Mouse (Mus musculus) limb, embryonic 11.5 days (tissue): ENCODE results near the gene Frmd4b. TPM values are rescaled to one million over a fixed set of nuclear protein-coding genes. Genes with fewer than 3 reads are reported as not detected.
A peak's percentile ranks its signal among the peaks of the same experiment; 100 is the strongest.

Experiments used
- ATAC-seq: fragments of 200-750 bp; cut with Nextera tagmentation; 2 replicates; pipeline ENCODE4 v1.8.0; 2017; ENCODE audit warnings: low read depth; ENCODE audit not compliant: insufficient number of reproducible peaks, low FRiP score, low TSS enrichment
- DNase-seq: peaks from one replicate; pipeline ENCODE4 v3.0.0-alpha.2; 2015; ENCODE audit warnings: low spot score
- H3K27ac ChIP-seq: fragments of 300-500 bp; sonication (generic); replicated peaks from 2 replicates; pipeline ENCODE4 v1.5.1; 2014; ENCODE audit warnings: low read depth, mild to moderate bottlenecking, low read length
- H3K27me3 ChIP-seq: fragments of 300-500 bp; sonication (generic); 2 replicates; pipeline ENCODE4 v1.6.1; 2014; ENCODE audit warnings: mild to moderate bottlenecking, low read length, mixed read lengths; ENCODE audit not compliant: control insufficient read depth, insufficient read depth
- H3K36me3 ChIP-seq: fragments of 300-500 bp; sonication (generic); 2 replicates; pipeline ENCODE4 v1.6.1; 2014; ENCODE audit warnings: mild to moderate bottlenecking, low read length, moderate library complexity, mixed read lengths; ENCODE audit not compliant: control insufficient read depth, insufficient read depth
- H3K4me1 ChIP-seq: fragments of 300-500 bp; sonication (generic); 2 replicates; pipeline ENCODE4 v1.6.1; 2014; ENCODE audit warnings: low read length, mixed read lengths; ENCODE audit not compliant: control insufficient read depth, insufficient read depth
- H3K4me2 ChIP-seq: fragments of 300-500 bp; sonication (generic); 2 replicates; pipeline ENCODE4 v1.6.1; 2014; ENCODE audit warnings: low read depth, mild to moderate bottlenecking, moderate library complexity; ENCODE audit not compliant: severe bottlenecking
- H3K4me3 ChIP-seq: fragments of 300-500 bp; sonication (generic); 2 replicates; pipeline ENCODE4 v1.5.1; 2014; ENCODE audit warnings: low read depth, low read length
- H3K9ac ChIP-seq: fragments of 300-500 bp; sonication (generic); 2 replicates; pipeline ENCODE4 v1.6.1; 2014; ENCODE audit warnings: mild to moderate bottlenecking, low read length
- H3K9me3 ChIP-seq: fragments of 300-500 bp; sonication (generic); 2 replicates; pipeline ENCODE4 v1.6.1; 2016; ENCODE audit warnings: low read length; ENCODE audit not compliant: control insufficient read depth
- WGBS: fragments of 180-500 bp; shearing (Covaris S2); extraction: QIAGEN DNeasy Blood & Tissue Kit; methylation state at CpG from one replicate; pipeline ENCODE4 v1.1.7; 2014; 5-methylcytosine and 5-hydroxymethylcytosine counted together
- polyA plus RNA-seq: library from polyadenylated mRNA; unstranded; fragments of >200 nt; fragmentation: Nextera tagmentation; extraction: Ambion mirVana; gene quantifications from 2 replicates; pipeline ENCODE4 v1.2.1, GENCODE M21; 2014

Frmd4b gene
- polyA plus RNA-seq, 1 experiment from 2014 or later = 12.3 TPM

DNA sequence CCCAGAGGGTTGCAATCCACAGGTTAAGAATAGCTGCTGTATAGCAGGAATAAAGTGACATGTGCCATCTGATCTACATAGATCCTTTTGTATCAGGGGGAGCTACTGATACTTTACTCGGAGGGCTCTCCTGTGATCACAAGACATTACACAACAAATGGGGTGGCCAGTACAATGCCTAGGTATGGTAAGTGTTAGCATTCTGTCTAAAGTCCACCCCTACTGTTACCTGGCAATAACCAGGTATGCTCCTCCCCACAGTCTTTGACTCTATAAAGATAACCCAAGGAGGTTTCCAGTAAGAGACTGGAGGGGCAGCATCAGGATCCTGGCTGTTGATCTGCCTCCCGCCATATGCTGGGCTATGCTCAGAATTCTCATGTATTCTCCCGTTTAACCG, 219.4 kb downstream of the Frmd4b start:
- Histone ChIP-seq H3K4me3 (no peak overlapping the region), H3K9me3 (no peaks in the 10 kb centered on the region), H3K4me2 (no peak overlapping the region), H3K27ac (no peak overlapping the region), H3K36me3 (no peaks in the 10 kb centered on the region), H3K27me3 (no peaks in the 10 kb centered on the region), H3K4me1 (peaks cover 8% of the 10 kb centered on the region), H3K9ac (no peak overlapping the region)
- ATAC-seq (no peak), DNase-seq (no peak)
- 88% methylated on average over 4 of the region's 4 CpGs for WGBS

DNA sequence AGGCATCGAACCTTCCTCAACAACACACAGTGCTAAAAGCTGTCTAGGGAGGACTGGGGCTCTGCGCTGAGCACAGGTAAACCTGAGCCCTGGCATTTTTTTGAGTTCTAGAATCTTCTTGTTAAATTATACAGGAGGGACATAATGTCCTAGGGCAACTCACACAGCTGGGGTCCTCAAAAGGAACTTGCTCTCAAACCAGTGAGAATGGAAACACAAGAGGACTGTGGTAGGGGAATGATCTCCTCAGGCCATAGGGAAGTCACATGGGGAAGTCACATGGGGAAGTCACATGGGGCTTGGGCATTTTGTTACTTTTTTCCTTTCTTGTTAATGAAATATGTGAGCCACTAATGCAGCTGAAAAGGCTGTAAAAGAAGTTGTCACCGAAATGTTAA, 220.4 kb downstream of the Frmd4b start:
- no peak for DNase-seq
- H3K36me3 ChIP-seq = no peaks in the 10 kb centered on the region
- H3K4me3 ChIP-seq = no peak overlapping the region
- no peak overlapping the region for H3K27ac ChIP-seq
- H3K9me3 ChIP-seq = no peaks in the 10 kb centered on the region
- no peaks in the 10 kb centered on the region for H3K27me3 ChIP-seq
- H3K9ac ChIP-seq = no peak overlapping the region
- H3K4me1 ChIP-seq = peaks cover 8% of the 10 kb centered on the region
- no peak overlapping the region for H3K4me2 ChIP-seq
- 56% methylated on average over 3 of the region's 3 CpGs for WGBS
- ATAC-seq = no peak

DNA sequence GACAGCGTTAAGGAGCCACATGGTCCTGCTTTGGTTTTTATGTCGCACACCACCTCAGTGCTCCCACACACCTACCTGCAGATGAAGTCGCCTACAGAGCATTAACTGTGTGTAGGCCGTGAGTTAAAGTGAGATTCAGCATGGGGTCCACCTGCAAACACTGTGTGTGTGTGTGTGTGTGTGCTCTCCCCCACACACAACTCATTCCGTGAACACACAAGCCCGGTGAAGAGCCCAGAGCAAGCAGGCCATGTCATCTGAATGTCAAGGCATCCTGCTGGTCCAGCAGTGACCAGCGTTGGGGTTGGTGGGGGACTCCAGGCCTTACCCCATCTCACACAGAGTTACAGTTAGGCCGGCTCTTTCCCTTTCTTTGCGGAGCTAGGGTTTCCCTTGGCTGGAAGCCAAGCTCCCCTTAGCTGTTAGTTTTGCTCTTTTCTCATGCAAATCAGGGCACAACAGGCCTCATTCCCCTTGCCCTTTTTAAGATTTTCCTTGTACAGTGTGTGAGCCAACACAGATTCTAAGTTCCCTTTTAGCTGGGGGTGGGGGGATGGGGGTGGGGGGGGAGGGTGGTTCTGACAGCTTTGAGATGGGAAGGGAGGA, 220.9 kb downstream of the Frmd4b start:
- H3K27me3 ChIP-seq = no peaks in the 10 kb centered on the region
- H3K4me2 ChIP-seq = no peak overlapping the region
- H3K4me3 ChIP-seq = no peak overlapping the region
- H3K36me3 ChIP-seq = no peaks in the 10 kb centered on the region
- no peak overlapping the region for H3K9ac ChIP-seq
- no peaks in the 10 kb centered on the region for H3K9me3 ChIP-seq
- peaks cover 8% of the 10 kb centered on the region for H3K4me1 ChIP-seq
- H3K27ac ChIP-seq = no peak overlapping the region
- WGBS = 34% methylated on average over 9 of the region's 9 CpGs
- DNase-seq (peak; percentile 29), ATAC-seq (no peak)

- ATAC-seq = no peak; the same call in 1 of the 2 replicates
- Histone ChIP-seq H3K4me3 (no peak overlapping the region), H3K9ac (peak overlapping the region; percentile 17; the same call in 1 of the 2 replicates), H3K27me3 (no peaks in the 10 kb centered on the region), H3K4me2 (peak overlapping the region; percentile 15), H3K36me3 (no peaks in the 10 kb centered on the region), H3K4me1 (peaks cover 8% of the 10 kb centered on the region), H3K9me3 (no peaks in the 10 kb centered on the region), H3K27ac (no peak overlapping the region)
- peak; percentile 51 for DNase-seq
- 17% methylated on average over 17 of the region's 17 CpGs for WGBS
Measured at GRCm38 (mm10) chr6:97395477-97396350, 221.6 kb downstream of the Frmd4b start.

DNA sequence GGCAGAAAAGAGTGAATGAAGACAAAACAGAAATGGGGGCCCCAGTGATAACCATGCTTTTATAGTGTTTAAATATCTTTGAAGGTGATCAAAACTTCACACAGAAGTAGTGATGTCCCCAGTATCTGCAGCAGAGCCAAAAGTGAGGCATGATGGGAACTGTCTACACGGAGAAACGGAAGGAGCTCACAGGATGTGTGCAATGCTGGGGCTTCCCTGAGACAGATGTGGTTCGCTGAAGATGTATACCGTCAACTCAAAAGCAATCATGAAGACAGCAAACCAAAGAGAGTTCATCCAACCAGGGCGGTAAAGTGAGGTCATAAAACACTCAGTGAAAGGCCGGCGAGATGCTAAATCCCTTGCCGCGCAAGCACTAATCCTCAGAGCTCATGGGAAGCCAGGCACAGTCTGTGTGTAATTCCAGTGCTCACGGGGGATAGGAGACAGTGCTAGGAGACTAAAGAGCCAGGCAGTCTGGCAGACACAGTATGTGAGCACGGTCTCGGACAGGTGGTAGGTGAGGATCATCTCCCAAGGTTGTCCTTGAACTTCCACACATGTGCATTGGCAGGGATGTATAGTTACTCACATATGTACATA, 222.8 kb downstream of the Frmd4b start:
- no peak for DNase-seq

GRCm38 (mm10) chr6:97392912-97393311, 224.4 kb downstream of the Frmd4b start:
- DNase-seq (no peak), ATAC-seq (no peak)
- no peak overlapping the region for H3K4me3 ChIP-seq
- no peaks in the 10 kb centered on the region for H3K9me3 ChIP-seq
- H3K4me2 ChIP-seq = no peak overlapping the region
- H3K9ac ChIP-seq = no peak overlapping the region
- no peak overlapping the region for H3K27ac ChIP-seq
- H3K36me3 ChIP-seq = no peaks in the 10 kb centered on the region
- 70% methylated on average over 3 of the region's 3 CpGs for WGBS
- no peaks in the 10 kb centered on the region for H3K27me3 ChIP-seq
- peaks cover 8% of the 10 kb centered on the region for H3K4me1 ChIP-seq

More for the DNA sequence above, 222.8 kb downstream of the Frmd4b start:
- Histone ChIP-seq H3K9ac (no peak overlapping the region), H3K4me3 (no peak overlapping the region), H3K4me2 (no peak overlapping the region), H3K27me3 (no peaks in the 10 kb centered on the region), H3K36me3 (no peaks in the 10 kb centered on the region), H3K4me1 (peaks cover 8% of the 10 kb centered on the region), H3K27ac (no peak overlapping the region), H3K9me3 (no peaks in the 10 kb centered on the region)
- 29% methylated on average over 12 of the region's 12 CpGs for WGBS
- ATAC-seq = no peak

- Histone ChIP-seq H3K9me3 (no peaks in the 10 kb centered on the region), H3K4me3 (no peak overlapping the region), H3K9ac (no peak overlapping the region), H3K4me2 (no peak overlapping the region), H3K36me3 (no peaks in the 10 kb centered on the region), H3K27ac (no peak overlapping the region), H3K4me1 (no peaks in the 10 kb centered on the region), H3K27me3 (no peaks in the 10 kb centered on the region)
- no peak for ATAC-seq
- 84% methylated on average over 6 of the region's 6 CpGs for WGBS
- no peak for DNase-seq
Measured at GRCm38 (mm10) chr6:97387388-97387787, 230.0 kb downstream of the Frmd4b start.

DNA sequence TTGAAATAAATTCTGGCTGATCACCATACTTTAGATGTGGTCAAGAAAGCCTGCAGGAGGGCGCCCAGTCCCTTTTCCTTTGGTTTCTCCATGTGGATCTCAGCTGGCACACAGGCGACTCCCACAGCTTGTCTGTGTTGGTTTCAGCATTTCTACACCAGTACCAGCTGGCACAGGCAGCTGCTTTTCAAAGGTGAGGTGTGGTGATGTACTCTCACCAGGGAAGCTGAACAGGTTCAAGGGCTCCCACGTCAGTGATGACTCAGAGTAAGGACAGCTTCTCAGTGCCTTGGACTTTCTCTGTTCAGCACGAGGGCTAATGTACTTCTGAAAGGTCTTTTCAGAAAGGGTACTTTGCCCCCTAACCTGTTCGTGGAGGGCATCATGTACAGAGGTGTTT, 232.4 kb downstream of the Frmd4b start:
- DNase-seq (no peak), ATAC-seq (no peak)
- H3K27ac ChIP-seq = no peak overlapping the region
- WGBS = 85% methylated on average over 5 of the region's 5 CpGs
- no peaks in the 10 kb centered on the region for H3K9me3 ChIP-seq
- H3K4me3 ChIP-seq = no peak overlapping the region
- no peaks in the 10 kb centered on the region for H3K36me3 ChIP-seq
- H3K27me3 ChIP-seq = no peaks in the 10 kb centered on the region
- no peak overlapping the region for H3K9ac ChIP-seq
- no peak overlapping the region for H3K4me2 ChIP-seq
- no peaks in the 10 kb centered on the region for H3K4me1 ChIP-seq
